Mouse (Mus musculus): ENCODE results near the gene Anks3. TPM values are rescaled to one million over a fixed set of nuclear protein-coding genes. Genes with fewer than 3 reads are reported as not detected.

Anks3 gene
- polyA plus RNA-seq, 1 experiment from 2014 or later = 43.4 TPM

DNA sequence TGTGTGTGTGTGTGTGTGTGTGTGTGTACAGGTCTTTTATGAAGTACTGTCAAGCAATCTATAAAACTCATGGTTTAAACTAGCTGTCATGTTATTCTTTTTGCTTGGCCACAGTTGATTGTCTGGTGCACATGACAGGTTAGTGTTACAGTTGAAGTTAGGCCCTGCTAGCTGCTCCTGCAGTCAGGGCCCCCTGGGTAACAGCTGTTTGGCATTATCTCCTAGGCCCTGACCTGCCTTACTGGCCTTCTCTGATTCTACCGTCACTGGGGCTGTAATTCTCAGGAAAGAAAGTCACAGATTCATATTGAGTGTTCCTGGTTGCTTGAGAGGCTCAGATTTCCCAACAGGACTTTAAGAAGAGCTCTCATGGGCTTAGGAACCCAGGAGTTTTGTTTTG, 58.4 kb downstream of the Anks3 start:
- Histone ChIP-seq H3K36me3 (ENCODE audit: insufficient read depth, low read length) (0 out of 2 replicates have a peak, but pooled peaks cover 3% of the 10 kb centered on the region), H3K4me1 (ENCODE audit: insufficient read depth, low read depth, low read length) (0 out of 2 replicates have a peak, but pooled peaks cover 3% of the 10 kb centered on the region), H3K4me2 (replicated peaks; ENCODE audit: low read depth, low read length) (no peak overlapping the region), H3K27ac (ENCODE audit: low read length) (peak overlapping the region; percentile 22), H3K4me3 (ENCODE audit: low read depth, low read length) (no peak overlapping the region), H3K27me3 (replicated peaks; ENCODE audit: insufficient read depth, low read length) (no peaks in the 10 kb centered on the region), H3K9ac (replicated peaks; ENCODE audit: low read depth) (no peak overlapping the region), H3K9me3 (ENCODE audit: low read length) (no peaks in the 10 kb centered on the region)
- WGBS = 29% methylated on average over 1 of the region's 1 CpGs
- ATAC-seq (peak; percentile 22), DNase-seq (ENCODE audit: low spot score) (peak; percentile 60)
- TF ChIP-seq CTCF (IDR thresholded peaks at IDR 0.05) (no peak), EP300 (IDR thresholded peaks at IDR 0.05) (no peak)

DNA sequence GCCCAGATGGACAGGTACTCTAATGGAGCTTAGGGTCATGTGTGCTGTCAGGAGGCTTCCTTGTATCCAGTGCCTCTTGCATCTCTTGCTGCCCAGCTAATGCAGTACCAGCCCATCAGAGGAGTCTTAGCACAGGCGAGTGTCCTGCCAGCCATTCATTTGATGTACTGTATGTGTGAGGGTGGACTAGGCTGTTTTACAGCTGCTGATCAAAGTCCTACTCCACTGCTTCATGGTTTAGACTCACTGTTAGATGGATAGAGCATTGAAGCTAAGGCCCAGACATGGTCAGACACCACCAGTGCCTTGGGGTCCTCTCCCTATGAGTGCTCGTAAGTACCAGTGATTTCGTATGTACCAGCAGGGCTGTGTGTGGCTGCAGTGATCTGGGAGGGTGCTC, 59.1 kb downstream of the Anks3 start:
- no peak for DNase-seq (ENCODE audit: low spot score)
- peak; percentile 8; the same call in 1 of the 2 replicates for ATAC-seq
- Histone ChIP-seq H3K4me2 (replicated peaks; ENCODE audit: low read depth, low read length) (no peak overlapping the region), H3K36me3 (ENCODE audit: insufficient read depth, low read length) (no peaks in the 10 kb centered on the region), H3K27ac (ENCODE audit: low read length) (peak overlapping the region; percentile 22), H3K9ac (replicated peaks; ENCODE audit: low read depth) (no peak overlapping the region), H3K9me3 (ENCODE audit: low read length) (no peaks in the 10 kb centered on the region), H3K4me1 (ENCODE audit: insufficient read depth, low read depth, low read length) (0 out of 2 replicates have a peak, but pooled peaks cover 3% of the 10 kb centered on the region), H3K27me3 (replicated peaks; ENCODE audit: insufficient read depth, low read length) (no peaks in the 10 kb centered on the region), H3K4me3 (ENCODE audit: low read depth, low read length) (no peak overlapping the region)
- TF ChIP-seq EP300 (IDR thresholded peaks at IDR 0.05) (no peak), CTCF (IDR thresholded peaks at IDR 0.05) (no peak)
- WGBS = 78% methylated on average over 3 of the region's 3 CpGs

DNA sequence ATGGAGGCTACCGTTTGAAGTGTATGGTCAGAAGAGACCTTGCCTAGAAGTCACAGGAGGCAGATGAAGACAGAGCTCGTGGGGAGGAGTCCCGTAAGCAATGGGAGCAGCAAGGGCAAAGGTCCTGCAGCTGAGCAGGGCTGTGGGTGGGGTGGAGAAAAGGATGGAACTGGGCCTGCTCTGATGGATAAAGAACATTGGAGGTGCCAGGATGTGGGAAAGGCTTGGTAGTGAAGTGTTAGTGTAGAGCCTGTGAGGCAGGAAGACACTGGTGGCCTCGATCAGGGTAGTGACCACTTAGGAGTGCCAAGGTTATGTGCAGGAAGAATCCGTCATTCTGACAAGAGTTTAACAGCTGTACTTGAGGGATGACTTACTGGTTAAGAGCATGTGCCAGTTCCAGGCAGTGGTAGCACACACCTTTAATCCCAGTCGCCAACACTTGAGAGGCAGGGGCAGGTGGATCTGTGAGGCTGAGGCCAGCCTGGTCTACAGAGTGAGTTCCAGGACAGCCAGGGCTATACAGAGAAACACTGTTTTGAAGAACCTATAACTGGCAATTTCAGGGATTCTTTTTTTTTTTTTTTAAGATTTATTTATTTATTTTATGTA, 60.4 kb downstream of the Anks3 start:
- no peaks in the 10 kb centered on the region for H3K9me3 ChIP-seq (ENCODE audit: low read length)
- 0 out of 2 replicates have a peak, but pooled peaks cover 3% of the 10 kb centered on the region for H3K4me1 ChIP-seq (ENCODE audit: insufficient read depth, low read depth, low read length)
- no peak overlapping the region for H3K27ac ChIP-seq (ENCODE audit: low read length)
- H3K4me2 ChIP-seq (replicated peaks; ENCODE audit: low read depth, low read length) = no peak overlapping the region
- ATAC-seq (no peak), DNase-seq (ENCODE audit: low spot score) (no peak)
- H3K27me3 ChIP-seq (replicated peaks; ENCODE audit: insufficient read depth, low read length) = no peaks in the 10 kb centered on the region
- 56% methylated on average over 6 of the region's 6 CpGs for WGBS
- TF ChIP-seq EP300 (IDR thresholded peaks at IDR 0.05) (no peak), CTCF (IDR thresholded peaks at IDR 0.05) (no peak)
- no peak overlapping the region for H3K4me3 ChIP-seq (ENCODE audit: low read depth, low read length)
- H3K36me3 ChIP-seq (ENCODE audit: insufficient read depth, low read length) = no peaks in the 10 kb centered on the region
- H3K9ac ChIP-seq (replicated peaks; ENCODE audit: low read depth) = no peak overlapping the region

DNA sequence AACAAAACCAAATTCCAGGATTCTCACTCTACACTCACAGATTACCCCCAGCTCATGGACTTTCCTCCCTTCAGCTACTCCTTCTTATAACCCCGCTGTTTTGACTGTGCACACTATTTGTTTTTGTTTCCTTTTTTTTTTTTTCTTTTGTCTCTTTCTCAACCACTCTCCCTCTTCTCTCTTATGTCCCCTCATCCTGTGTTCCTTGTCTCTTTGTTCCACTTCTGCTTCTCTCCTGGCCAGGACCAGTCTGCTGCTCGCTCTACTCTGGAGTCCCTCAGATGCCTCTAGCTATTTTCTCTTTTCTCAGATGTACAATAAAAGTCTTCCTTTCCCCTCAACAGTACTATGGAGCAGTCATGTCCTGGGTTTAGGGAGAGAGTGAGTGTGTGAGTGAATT, 61.6 kb downstream of the Anks3 start:
- no peaks in the 10 kb centered on the region for H3K36me3 ChIP-seq (ENCODE audit: insufficient read depth, low read length)
- no peak overlapping the region for H3K9ac ChIP-seq (replicated peaks; ENCODE audit: low read depth)
- H3K27me3 ChIP-seq (replicated peaks; ENCODE audit: insufficient read depth, low read length) = no peaks in the 10 kb centered on the region
- H3K4me1 ChIP-seq (ENCODE audit: insufficient read depth, low read depth, low read length) = 0 out of 2 replicates have a peak, but pooled peaks cover 3% of the 10 kb centered on the region
- ATAC-seq = no peak
- TF ChIP-seq EP300 (IDR thresholded peaks at IDR 0.05) = no peak
- no peak for TF ChIP-seq CTCF (IDR thresholded peaks at IDR 0.05)
- no peak for DNase-seq (ENCODE audit: low spot score)
- no peak overlapping the region for H3K4me2 ChIP-seq (replicated peaks; ENCODE audit: low read depth, low read length)
- H3K27ac ChIP-seq (ENCODE audit: low read length) = no peak overlapping the region
- WGBS = 85% methylated on average over 2 of the region's 2 CpGs
- no peaks in the 10 kb centered on the region for H3K9me3 ChIP-seq (ENCODE audit: low read length)
- no peak overlapping the region for H3K4me3 ChIP-seq (ENCODE audit: low read depth, low read length)

DNA sequence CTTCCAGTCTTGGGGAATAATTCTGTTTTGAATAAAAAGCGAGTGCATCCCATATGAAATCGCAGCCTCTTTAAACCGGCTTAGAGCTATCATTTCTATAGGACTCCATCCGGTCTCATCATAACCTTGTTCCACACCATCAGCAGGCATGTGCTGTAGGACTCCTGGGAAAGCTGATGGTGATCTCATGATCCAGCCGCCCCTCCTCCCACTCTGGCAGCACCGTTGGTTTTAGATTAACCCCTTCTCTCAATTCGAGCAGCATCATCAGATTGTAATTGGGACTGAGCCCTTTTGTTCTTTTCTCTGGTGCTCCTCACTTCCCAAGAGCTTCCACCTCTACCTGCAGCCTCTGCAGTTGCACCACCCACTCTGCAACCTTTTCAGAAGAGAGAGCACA, 62.8 kb downstream of the Anks3 start:
- Histone ChIP-seq H3K4me2 (replicated peaks; ENCODE audit: low read depth, low read length) (no peak overlapping the region), H3K27ac (ENCODE audit: low read length) (no peak overlapping the region), H3K4me3 (ENCODE audit: low read depth, low read length) (no peak overlapping the region), H3K27me3 (replicated peaks; ENCODE audit: insufficient read depth, low read length) (no peaks in the 10 kb centered on the region), H3K4me1 (ENCODE audit: insufficient read depth, low read depth, low read length) (peaks cover 9% of the 10 kb centered on the region; the same call in 1 of the 2 replicates), H3K36me3 (ENCODE audit: insufficient read depth, low read length) (no peaks in the 10 kb centered on the region), H3K9ac (replicated peaks; ENCODE audit: low read depth) (no peak overlapping the region), H3K9me3 (ENCODE audit: low read length) (no peaks in the 10 kb centered on the region)
- DNase-seq (ENCODE audit: low spot score) = no peak
- WGBS = 65% methylated on average over 7 of the region's 7 CpGs
- TF ChIP-seq CTCF (IDR thresholded peaks at IDR 0.05) (no peak), EP300 (IDR thresholded peaks at IDR 0.05) (no peak)
- no peak for ATAC-seq

DNA sequence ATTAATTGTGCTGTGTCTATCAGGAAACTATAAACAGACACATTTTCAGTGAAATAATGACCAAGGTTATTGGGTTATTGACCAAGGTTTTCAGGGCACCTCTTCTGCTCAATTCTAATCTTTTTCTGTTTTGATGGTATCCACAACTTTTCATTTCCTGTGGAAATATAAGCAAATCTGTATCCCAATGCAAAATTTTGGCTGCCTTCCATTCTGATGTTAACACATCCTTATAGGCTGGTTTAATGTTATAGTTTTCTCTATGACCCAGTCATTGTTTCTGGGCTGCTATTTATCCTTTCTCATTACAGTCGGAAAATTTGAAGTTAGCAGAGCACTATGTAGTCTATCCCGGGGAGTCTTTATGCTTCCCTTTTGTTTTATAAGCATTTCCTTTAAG, 64.3 kb downstream of the Anks3 start:
- WGBS = 40% methylated on average over 2 of the region's 2 CpGs
- DNase-seq (ENCODE audit: low spot score) (no peak), ATAC-seq (no peak)
- Histone ChIP-seq H3K27ac (ENCODE audit: low read length) (no peak overlapping the region), H3K4me3 (ENCODE audit: low read depth, low read length) (no peak overlapping the region), H3K4me1 (ENCODE audit: insufficient read depth, low read depth, low read length) (peaks cover 13% of the 10 kb centered on the region; the same call in 1 of the 2 replicates), H3K9me3 (ENCODE audit: low read length) (no peaks in the 10 kb centered on the region), H3K27me3 (replicated peaks; ENCODE audit: insufficient read depth, low read length) (no peaks in the 10 kb centered on the region), H3K4me2 (replicated peaks; ENCODE audit: low read depth, low read length) (no peak overlapping the region), H3K9ac (replicated peaks; ENCODE audit: low read depth) (no peak overlapping the region), H3K36me3 (ENCODE audit: insufficient read depth, low read length) (no peaks in the 10 kb centered on the region)
- TF ChIP-seq CTCF (IDR thresholded peaks at IDR 0.05) (no peak), EP300 (IDR thresholded peaks at IDR 0.05) (no peak)
